Mouse (Mus musculus) common myeloid progenitor, adult 5-6 weeks (primary cell): ENCODE results near the gene Rpl22. TPM values are rescaled to one million over a fixed set of nuclear protein-coding genes. Genes with fewer than 3 reads are reported as not detected.

Source experiments
- ATAC-seq: replicated peaks from 2 replicates; pipeline ENCODE4 v1.8.0; 2016; ENCODE audit warnings: low read depth, mild to moderate bottlenecking, moderate TSS enrichment, inconsistent platforms; ENCODE audit not compliant: poor library complexity, severe bottlenecking
- total RNA-seq: library from RNA; stranded (forward); fragments of 200-1000, 187-1606 nt; gene quantifications from 2 replicates; pipeline ENCODE4 v1.2.3, GENCODE M21; 2017

Gene Rpl22
- total RNA-seq = 3,442 and 3,905 TPM in 2 replicates

GRCm38 (mm10) chr4:152325574-152326411 is at the start of gene Rpl22:
Rpl22 (plus strand) TSS chr4:152325742.
- ATAC-seq = peak; percentile 94

- ATAC-seq = no peak
Measured at GRCm38 (mm10) chr4:152276389-152277347, 48.9 kb upstream of the Rpl22 start.

- no peak for ATAC-seq
Measured at GRCm38 (mm10) chr4:152277916-152278315, 47.6 kb upstream of the Rpl22 start.

GRCm38 (mm10) chr4:152278986-152279385 is 46.6 kb upstream of the Rpl22 start:
- ATAC-seq = no peak

GRCm38 (mm10) chr4:152281601-152282000 is 43.9 kb upstream of the Rpl22 start:
- no peak for ATAC-seq

- no peak for ATAC-seq
Measured at GRCm38 (mm10) chr4:152282721-152283120, 42.8 kb upstream of the Rpl22 start.

GRCm38 (mm10) chr4:152283186-152283950 is 42.2 kb upstream of the Rpl22 start:
- peak; percentile 78 for ATAC-seq

GRCm38 (mm10) chr4:152285505-152285904 is 40.0 kb upstream of the Rpl22 start:
- no peak for ATAC-seq

GRCm38 (mm10) chr4:152286183-152286582 is 39.4 kb upstream of the Rpl22 start:
- no peak for ATAC-seq

- peak; percentile 62 for ATAC-seq
Measured at GRCm38 (mm10) chr4:152286887-152287286, 38.7 kb upstream of the Rpl22 start.

- ATAC-seq = no peak
Measured at GRCm38 (mm10) chr4:152287317-152288120, 38.0 kb upstream of the Rpl22 start.

- ATAC-seq = no peak
Measured at GRCm38 (mm10) chr4:152288398-152288945, 37.1 kb upstream of the Rpl22 start.

- no peak for ATAC-seq
Measured at GRCm38 (mm10) chr4:152290385-152290784, 35.2 kb upstream of the Rpl22 start.

- no peak for ATAC-seq
Measured at GRCm38 (mm10) chr4:152290991-152291390, 34.6 kb upstream of the Rpl22 start.

- ATAC-seq = no peak
Measured at GRCm38 (mm10) chr4:152291562-152291961, 34.0 kb upstream of the Rpl22 start, which contains the start of gene Hes3. Hes3 (minus strand) TSS chr4:152291662.

GRCm38 (mm10) chr4:152292102-152292765 is 33.3 kb upstream of the Rpl22 start:
- ATAC-seq = no peak

- ATAC-seq = no peak
Measured at GRCm38 (mm10) chr4:152294188-152294929, 31.2 kb upstream of the Rpl22 start.

- peak; percentile 53 for ATAC-seq
Measured at GRCm38 (mm10) chr4:152295916-152296315, 29.6 kb upstream of the Rpl22 start.
